Mouse (Mus musculus): ENCODE results near the gene Gstm4.

GRCm38 (mm10) chr3:108085721-108086469 is 41.2 kb upstream of the Gstm4 start:
- no peak for TF ChIP-seq CTCF (IDR thresholded peaks at IDR 0.05; ENCODE audit: low read depth)
- no peak for TF ChIP-seq EP300 (IDR thresholded peaks at IDR 0.05; ENCODE audit: low read depth)

All from liver, postnatal 0 days (tissue).